Mouse (Mus musculus) embryonic fibroblast, embryonic 13.5 days (primary cell): Measurements from ENCODE around the gene St7l.

ENCODE experiments used
- CTCF ChIP-seq: IDR thresholded peaks from 2 replicates; pipeline ENCODE4 v1.5.1; 2011; ENCODE audit warnings: mild to moderate bottlenecking, control low read depth, low read length, moderate library complexity, borderline replicate concordance; ENCODE audit not compliant: insufficient read depth
- POLR2A ChIP-seq: IDR thresholded peaks from 2 replicates; pipeline ENCODE4 v1.6.1; 2011; ENCODE audit warnings: low read depth, mild to moderate bottlenecking, control low read depth, low read length, moderate library complexity

- TF ChIP-seq CTCF = no peak
- no peak for TF ChIP-seq POLR2A
Observed at GRCm38 (mm10) chr3:104929385-104929784, 65.6 kb downstream of the St7l start.
